Mouse (Mus musculus): Measurements from ENCODE around the gene Ppp1cc.
A peak's percentile ranks its signal among the peaks of the same experiment; 100 is the strongest.

GRCm38 (mm10) chr5:122142230-122142992 lies 15.7 kb upstream of the Ppp1cc start:
- TF ChIP-seq CTCF (IDR thresholded peaks at IDR 0.05; ENCODE audit: low read depth, low read length) = peak; percentile 79
- TF ChIP-seq GATA1 (IDR thresholded peaks at IDR 0.05; ENCODE audit: borderline replicate concordance, low read length) = no peak
- TF ChIP-seq GATA2 (IDR thresholded peaks at IDR 0.05; ENCODE audit: borderline replicate concordance, low read depth, low read length) = no peak
- no peak for TF ChIP-seq TAL1 (conservative IDR thresholded peaks at IDR 0.05; ENCODE audit: low read depth, low read length)
- no peak for TF ChIP-seq POLR2AphosphoS5 (IDR thresholded peaks at IDR 0.05; ENCODE audit: insufficient replicate concordance, low read depth, low read length)
